Mouse (Mus musculus): ENCODE measurements at regions not wholly inside any gene's neighbourhood (a gene's known extent, or its start where the extent isn't known, plus 50 kb on each side); places are given as distances from the start of the nearest gene placed in this dataset.

GRCm38 (mm10) chr6:52471384-52471957 lies 158.2 kb downstream of the Evx1 start:
- WGBS = 96% methylated on average over 1 of the region's 1 CpGs

GRCm38 (mm10) chr6:52472008-52472407 lies 158.7 kb downstream of the Evx1 start:
- H3K9ac ChIP-seq (ENCODE audit: low read depth, low read length) = no peak overlapping the region
- ATAC-seq (ENCODE audit: low FRiP score) (no peak), DNase-seq (ENCODE audit: low spot score) (no peak)
- H3K4me3 ChIP-seq (ENCODE audit: low read depth, low read length) = no peak overlapping the region
- no peaks in the 10 kb centered on the region for H3K9me3 ChIP-seq (ENCODE audit: control insufficient read depth, low read length)
- H3K4me1 ChIP-seq (replicated peaks; ENCODE audit: control insufficient read depth, insufficient read depth, low read length) = no peaks in the 10 kb centered on the region
- no peaks in the 10 kb centered on the region for H3K36me3 ChIP-seq (ENCODE audit: control insufficient read depth, insufficient read depth, low read length)
- H3K4me2 ChIP-seq (replicated peaks; ENCODE audit: low read depth, low read length) = no peak overlapping the region
- WGBS = 94% methylated on average over 4 of the region's 4 CpGs
- no peak overlapping the region for H3K27ac ChIP-seq (ENCODE audit: low read depth, low read length)
- no peaks in the 10 kb centered on the region for H3K27me3 ChIP-seq (ENCODE audit: control insufficient read depth, insufficient read depth, low read length)

More at GRCm38 (mm10) chr6:52471384-52471957, 158.2 kb downstream of the Evx1 start:
- no peak for DNase-seq (ENCODE audit: low spot score)
- H3K27ac ChIP-seq (ENCODE audit: low read depth, low read length) = no peak overlapping the region
- no peaks in the 10 kb centered on the region for H3K36me3 ChIP-seq (ENCODE audit: control insufficient read depth, insufficient read depth, low read length)
- no peaks in the 10 kb centered on the region for H3K4me1 ChIP-seq (replicated peaks; ENCODE audit: control insufficient read depth, insufficient read depth, low read length)
- no peak for ATAC-seq (ENCODE audit: low FRiP score)
- H3K9me3 ChIP-seq (ENCODE audit: control insufficient read depth, low read length) = no peaks in the 10 kb centered on the region
- H3K4me2 ChIP-seq (replicated peaks; ENCODE audit: low read depth, low read length) = no peak overlapping the region
- no peak overlapping the region for H3K9ac ChIP-seq (ENCODE audit: low read depth, low read length)
- no peak overlapping the region for H3K4me3 ChIP-seq (ENCODE audit: low read depth, low read length)
- H3K27me3 ChIP-seq (ENCODE audit: control insufficient read depth, insufficient read depth, low read length) = no peaks in the 10 kb centered on the region

GRCm38 (mm10) chr6:52473042-52473589 lies 159.8 kb downstream of the Evx1 start:
- Histone ChIP-seq H3K4me1 (replicated peaks; ENCODE audit: control insufficient read depth, insufficient read depth, low read length) (no peaks in the 10 kb centered on the region), H3K36me3 (ENCODE audit: control insufficient read depth, insufficient read depth, low read length) (no peaks in the 10 kb centered on the region), H3K27me3 (ENCODE audit: control insufficient read depth, insufficient read depth, low read length) (no peaks in the 10 kb centered on the region), H3K4me3 (ENCODE audit: low read depth, low read length) (no peak overlapping the region), H3K9me3 (ENCODE audit: control insufficient read depth, low read length) (no peaks in the 10 kb centered on the region), H3K27ac (ENCODE audit: low read depth, low read length) (no peak overlapping the region), H3K4me2 (replicated peaks; ENCODE audit: low read depth, low read length) (no peak overlapping the region), H3K9ac (ENCODE audit: low read depth, low read length) (no peak overlapping the region)
- WGBS = 76% methylated on average over 12 of the region's 12 CpGs
- ATAC-seq (ENCODE audit: low FRiP score) (no peak), DNase-seq (ENCODE audit: low spot score) (no peak)

- no peak for ATAC-seq (ENCODE audit: low FRiP score)
Observed at GRCm38 (mm10) chr6:52473924-52474323, 160.6 kb downstream of the Evx1 start.

GRCm38 (mm10) chr6:52475676-52476075 lies 162.4 kb downstream of the Evx1 start:
- ATAC-seq (ENCODE audit: low FRiP score) (no peak), DNase-seq (ENCODE audit: low spot score) (no peak)
- Histone ChIP-seq H3K9me3 (ENCODE audit: control insufficient read depth, low read length) (no peaks in the 10 kb centered on the region), H3K4me1 (replicated peaks; ENCODE audit: control insufficient read depth, insufficient read depth, low read length) (no peaks in the 10 kb centered on the region), H3K4me3 (ENCODE audit: low read depth, low read length) (no peak overlapping the region), H3K27ac (ENCODE audit: low read depth, low read length) (no peak overlapping the region), H3K27me3 (ENCODE audit: control insufficient read depth, insufficient read depth, low read length) (no peaks in the 10 kb centered on the region), H3K4me2 (replicated peaks; ENCODE audit: low read depth, low read length) (no peak overlapping the region), H3K9ac (ENCODE audit: low read depth, low read length) (no peak overlapping the region), H3K36me3 (ENCODE audit: control insufficient read depth, insufficient read depth, low read length) (no peaks in the 10 kb centered on the region)
- whole genome bisulfite sequencing = 91% methylated on average over 8 of the region's 8 CpGs

More at GRCm38 (mm10) chr6:52473924-52474323, 160.6 kb downstream of the Evx1 start:
- no peaks in the 10 kb centered on the region for H3K9me3 ChIP-seq (ENCODE audit: control insufficient read depth, low read length)
- no peaks in the 10 kb centered on the region for H3K36me3 ChIP-seq (ENCODE audit: control insufficient read depth, insufficient read depth, low read length)
- WGBS = 54% methylated on average over 11 of the region's 11 CpGs
- H3K27ac ChIP-seq (ENCODE audit: low read depth, low read length) = no peak overlapping the region
- H3K27me3 ChIP-seq (ENCODE audit: control insufficient read depth, insufficient read depth, low read length) = no peaks in the 10 kb centered on the region
- no peak for DNase-seq (ENCODE audit: low spot score)
- H3K9ac ChIP-seq (ENCODE audit: low read depth, low read length) = no peak overlapping the region
- no peak overlapping the region for H3K4me2 ChIP-seq (replicated peaks; ENCODE audit: low read depth, low read length)
- H3K4me1 ChIP-seq (replicated peaks; ENCODE audit: control insufficient read depth, insufficient read depth, low read length) = no peaks in the 10 kb centered on the region
- no peak overlapping the region for H3K4me3 ChIP-seq (ENCODE audit: low read depth, low read length)

DNA sequence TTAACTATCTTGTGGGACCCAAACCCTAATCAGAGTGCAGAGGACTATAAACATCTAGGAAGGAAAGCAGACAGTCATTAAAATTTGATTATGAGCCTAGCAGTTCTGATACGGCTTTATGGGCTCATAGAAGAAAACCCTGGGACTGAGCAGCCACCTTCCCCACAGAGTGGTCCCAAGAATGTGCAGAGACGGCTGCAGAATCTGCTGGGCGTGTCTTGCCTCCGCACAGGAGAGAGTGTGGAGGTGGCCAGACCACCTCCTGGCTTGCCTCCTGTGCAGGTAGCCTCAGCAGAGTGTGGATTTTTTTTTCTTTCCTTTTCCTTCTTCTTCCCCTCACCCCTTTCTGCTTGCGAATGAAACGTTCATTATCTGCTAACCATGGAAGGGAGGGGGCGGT lies 163.3 kb downstream of the Hibadh start:
- no peaks in the 10 kb centered on the region for H3K9me3 ChIP-seq (ENCODE audit: control insufficient read depth, low read length)
- H3K27me3 ChIP-seq (ENCODE audit: control insufficient read depth, insufficient read depth, low read length) = no peaks in the 10 kb centered on the region
- DNase-seq (ENCODE audit: low spot score) (no peak), ATAC-seq (ENCODE audit: low FRiP score) (no peak)
- no peak overlapping the region for H3K27ac ChIP-seq (ENCODE audit: low read depth, low read length)
- WGBS = 75% methylated on average over 7 of the region's 7 CpGs
- no peaks in the 10 kb centered on the region for H3K36me3 ChIP-seq (ENCODE audit: control insufficient read depth, insufficient read depth, low read length)
- H3K4me2 ChIP-seq (replicated peaks; ENCODE audit: low read depth, low read length) = no peak overlapping the region
- no peaks in the 10 kb centered on the region for H3K4me1 ChIP-seq (replicated peaks; ENCODE audit: control insufficient read depth, insufficient read depth, low read length)
- no peak overlapping the region for H3K4me3 ChIP-seq (ENCODE audit: low read depth, low read length)
- H3K9ac ChIP-seq (ENCODE audit: low read depth, low read length) = no peak overlapping the region

DNA sequence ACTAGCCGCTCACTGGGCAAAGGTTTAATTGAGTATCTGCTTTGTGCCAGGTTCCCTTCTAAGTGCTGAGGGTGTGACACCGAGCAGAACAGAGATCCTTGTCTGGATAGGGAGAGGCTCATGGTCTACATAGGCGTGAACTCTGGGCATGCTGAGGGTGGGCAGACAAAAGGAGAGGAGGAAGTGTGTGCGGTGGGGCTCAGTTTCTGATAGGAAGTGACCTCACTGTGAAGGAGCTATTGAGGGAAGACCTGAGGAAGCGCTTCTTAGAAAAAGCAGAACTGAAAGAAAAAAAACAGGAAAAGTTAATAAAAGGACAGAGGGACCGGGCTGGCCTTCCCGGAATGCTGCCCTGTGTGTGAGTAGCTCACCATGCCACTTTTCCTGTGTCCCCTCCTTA lies 162.8 kb downstream of the Hibadh start:
- Histone ChIP-seq H3K4me1 (replicated peaks; ENCODE audit: control insufficient read depth, insufficient read depth, low read length) (no peaks in the 10 kb centered on the region), H3K9ac (ENCODE audit: low read depth, low read length) (no peak overlapping the region), H3K36me3 (ENCODE audit: control insufficient read depth, insufficient read depth, low read length) (no peaks in the 10 kb centered on the region), H3K27ac (ENCODE audit: low read depth, low read length) (no peak overlapping the region), H3K9me3 (ENCODE audit: control insufficient read depth, low read length) (no peaks in the 10 kb centered on the region), H3K4me2 (replicated peaks; ENCODE audit: low read depth, low read length) (no peak overlapping the region), H3K27me3 (ENCODE audit: control insufficient read depth, insufficient read depth, low read length) (no peaks in the 10 kb centered on the region), H3K4me3 (ENCODE audit: low read depth, low read length) (no peak overlapping the region)
- no peak for ATAC-seq (ENCODE audit: low FRiP score)
- DNase-seq (ENCODE audit: low spot score) = no peak
- 83% methylated on average over 7 of the region's 7 CpGs for WGBS

DNA sequence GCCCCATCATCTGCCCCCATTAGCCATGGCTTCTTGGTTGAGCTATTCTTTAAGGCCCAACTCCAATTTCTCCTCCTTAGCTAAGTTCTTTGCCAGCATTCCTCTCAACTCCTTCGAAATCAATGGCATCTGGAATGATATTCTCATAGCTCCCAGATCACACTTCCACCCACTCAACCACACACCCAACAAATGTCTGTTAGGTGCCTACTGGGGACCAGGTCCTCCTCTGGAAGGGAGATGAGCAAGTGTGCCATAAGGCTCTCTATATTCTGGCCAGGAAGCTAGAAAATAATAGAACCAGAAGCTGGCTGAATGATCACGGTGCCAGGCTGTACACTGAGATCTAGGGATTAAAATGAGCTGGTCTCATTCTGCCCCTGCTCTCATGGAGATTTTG lies 161.6 kb downstream of the Hibadh start:
- Histone ChIP-seq H3K9ac (ENCODE audit: low read depth, low read length) (no peak overlapping the region), H3K4me3 (ENCODE audit: low read depth, low read length) (no peak overlapping the region), H3K9me3 (ENCODE audit: control insufficient read depth, low read length) (no peaks in the 10 kb centered on the region), H3K4me2 (replicated peaks; ENCODE audit: low read depth, low read length) (no peak overlapping the region), H3K27me3 (ENCODE audit: control insufficient read depth, insufficient read depth, low read length) (no peaks in the 10 kb centered on the region), H3K4me1 (replicated peaks; ENCODE audit: control insufficient read depth, insufficient read depth, low read length) (no peaks in the 10 kb centered on the region), H3K36me3 (ENCODE audit: control insufficient read depth, insufficient read depth, low read length) (no peaks in the 10 kb centered on the region), H3K27ac (ENCODE audit: low read depth, low read length) (no peak overlapping the region)
- no peak for ATAC-seq (ENCODE audit: low FRiP score)
- no peak for DNase-seq (ENCODE audit: low spot score)
- 93% methylated on average over 2 of the region's 2 CpGs for WGBS

- no peak overlapping the region for H3K9ac ChIP-seq (ENCODE audit: low read depth, low read length)
- H3K9me3 ChIP-seq (ENCODE audit: control insufficient read depth, low read length) = no peaks in the 10 kb centered on the region
- H3K27ac ChIP-seq (ENCODE audit: low read depth, low read length) = no peak overlapping the region
- no peaks in the 10 kb centered on the region for H3K4me1 ChIP-seq (replicated peaks; ENCODE audit: control insufficient read depth, insufficient read depth, low read length)
- H3K4me3 ChIP-seq (ENCODE audit: low read depth, low read length) = no peak overlapping the region
- H3K27me3 ChIP-seq (ENCODE audit: control insufficient read depth, insufficient read depth, low read length) = no peaks in the 10 kb centered on the region
- WGBS = 66% methylated on average over 12 of the region's 12 CpGs
- no peak overlapping the region for H3K4me2 ChIP-seq (replicated peaks; ENCODE audit: low read depth, low read length)
- DNase-seq (ENCODE audit: low spot score) (no peak), ATAC-seq (ENCODE audit: low FRiP score) (no peak)
- H3K36me3 ChIP-seq (ENCODE audit: control insufficient read depth, insufficient read depth, low read length) = no peaks in the 10 kb centered on the region
Observed at GRCm38 (mm10) chr6:52479200-52479599, 161.0 kb downstream of the Hibadh start.

All from hindbrain, embryonic 11.5 days (tissue).